Comparison of ENCODE assay signal across 2 mouse cellular contexts in the genomic region with DNA sequence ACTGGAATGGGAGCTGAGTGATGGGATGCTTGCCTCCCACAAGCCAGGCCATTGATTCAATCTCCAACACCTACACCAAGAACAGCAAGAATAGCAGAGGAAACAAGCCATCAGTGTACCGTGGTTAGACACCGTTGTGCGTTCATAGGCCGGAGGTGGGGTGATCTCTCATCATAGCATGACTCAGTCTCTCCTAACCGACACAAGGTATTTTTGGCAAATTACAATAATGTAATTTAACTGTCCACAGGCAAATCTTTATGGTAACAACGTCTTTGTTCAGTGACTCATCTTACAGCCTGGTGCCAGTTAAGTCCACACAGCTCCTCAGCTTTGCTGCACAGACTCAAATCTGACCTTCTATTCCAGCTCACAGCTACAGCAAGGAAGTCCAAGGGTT.
TF ChIP-seq lines count a peak whose summit lies in the region.

No protein-coding gene starts in this region.

TF ChIP-seq in C2C12, 6 proteins besides CTCF, POLR2A, EP300 and RAD21 (continued from another document):
- TF ChIP-seq MAX (IDR thresholded peaks at IDR 0.05): peak; percentile 43

TF ChIP-seq in CH12.LX, 34 proteins besides CTCF, POLR2A, EP300 and RAD21 (continued from another document):
- no peak for TF ChIP-seq HCFC1 (IDR thresholded peaks at IDR 0.05; ENCODE audit: low read depth, low read length)
- peak; percentile 96 for TF ChIP-seq ETS1 (conservative IDR thresholded peaks at IDR 0.05; ENCODE audit: low read depth, low read length)
- no peak for TF ChIP-seq E2F4 (IDR thresholded peaks at IDR 0.05; ENCODE audit: insufficient replicate concordance, low read depth, low read length)
- 0 out of 2 replicates have a peak, but pooled peaks have one; percentile 15 for TF ChIP-seq USF2 (conservative IDR thresholded peaks at IDR 0.05; ENCODE audit: low read depth, low read length)
- TF ChIP-seq ELF1 (IDR thresholded peaks at IDR 0.05; ENCODE audit: low read depth, low read length): peak; percentile 36; the same call in 1 of the 2 replicates
- TF ChIP-seq NRF1 (IDR thresholded peaks at IDR 0.05; ENCODE audit: low read depth, low read length): no peak
- TF ChIP-seq BHLHE40 (IDR thresholded peaks at IDR 0.05; ENCODE audit: low read depth, low read length): peak; percentile 75
- TF ChIP-seq MAZ (IDR thresholded peaks at IDR 0.05; ENCODE audit: low read depth, low read length): peak; percentile 17; the same call in 1 of the 2 replicates
- TF ChIP-seq SIN3A (IDR thresholded peaks at IDR 0.05; ENCODE audit: low read length): 0 out of 2 replicates have a peak, but pooled peaks have one; percentile 45
- TF ChIP-seq CHD2 (IDR thresholded peaks at IDR 0.05; ENCODE audit: low read length): no peak
- peak; percentile 96 for TF ChIP-seq JUND (conservative IDR thresholded peaks at IDR 0.05; ENCODE audit: low read depth, low read length)
- peak; percentile 99 for TF ChIP-seq MEF2A (IDR thresholded peaks at IDR 0.05; ENCODE audit: borderline replicate concordance, low read depth, low read length)
- TF ChIP-seq ZMIZ1 (IDR thresholded peaks at IDR 0.05; ENCODE audit: low read depth, low read length): peak; percentile 77
- TF ChIP-seq TCF12 (IDR thresholded peaks at IDR 0.05; ENCODE audit: low read depth, low read length): peak; percentile 81; the same call in 1 of the 2 replicates
